Mouse (Mus musculus): ENCODE results near the gene Ifitm10. TPM values are rescaled to one million over a fixed set of nuclear protein-coding genes. Genes with fewer than 3 reads are reported as not detected.
"Not testable (repeated sequence)": the region's sequence is repeated elsewhere in the genome, so short reads cannot be mapped to it uniquely, and the experiment has no call there.

Ifitm10 gene
- 10 to 100 TPM; 33.3 to 40.3 (median 35.8) TPM for total RNA-seq (2022)

DNA sequence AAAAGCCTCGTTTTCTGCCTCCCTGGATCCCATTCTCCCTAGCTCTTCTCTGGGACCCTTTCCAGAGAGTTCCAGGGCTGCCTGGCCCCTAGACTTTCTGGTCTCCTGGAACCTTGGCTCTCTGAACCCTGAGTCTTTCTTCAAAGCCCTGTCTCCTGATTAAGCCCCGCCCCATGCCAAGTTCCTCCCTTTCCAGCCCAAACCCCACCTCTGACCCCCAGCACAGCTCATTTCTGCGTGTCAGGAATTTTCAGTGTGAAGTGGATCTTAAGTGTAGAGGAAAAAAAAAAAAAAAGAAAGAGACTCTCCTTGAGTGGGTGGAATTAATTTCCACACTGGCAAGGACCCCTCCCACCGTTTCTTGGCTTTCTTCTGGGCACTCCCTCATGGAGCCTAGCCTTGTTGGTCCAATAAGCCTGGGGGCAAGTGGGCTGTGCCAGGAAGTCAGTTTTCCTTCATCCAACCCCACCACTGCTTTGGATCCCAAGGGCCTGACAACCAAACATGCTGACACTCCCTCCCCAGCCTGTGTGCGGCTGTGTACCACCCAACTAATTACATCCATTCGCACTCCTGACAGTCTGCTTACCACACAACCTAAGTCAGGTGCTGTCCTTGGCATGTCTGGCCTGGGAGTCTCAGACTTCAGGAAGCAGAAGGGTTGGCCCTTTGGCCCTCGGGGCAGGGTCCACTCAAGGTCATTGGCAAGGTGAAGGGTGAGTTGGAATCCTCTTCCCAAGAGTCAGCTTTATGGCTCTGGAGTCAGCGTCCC is at the start of gene Ifitm10:
TSS of gene Ifitm10 (minus strand) at position 113 of the 772 bp plus-strand sequence.
- DNase-seq (ENCODE audit: low spot score in 2 of 2) = no peak

- no peak for DNase-seq (ENCODE audit: low spot score in 2 of 2)
These were observed 48.3 kb upstream of the Ifitm10 start for GRCm38 (mm10) chr7:142421826-142422225.

GRCm38 (mm10) chr7:142419887-142420286 is 46.3 kb upstream of the Ifitm10 start:
- no peak for DNase-seq (ENCODE audit: low spot score in 2 of 2)

DNA sequence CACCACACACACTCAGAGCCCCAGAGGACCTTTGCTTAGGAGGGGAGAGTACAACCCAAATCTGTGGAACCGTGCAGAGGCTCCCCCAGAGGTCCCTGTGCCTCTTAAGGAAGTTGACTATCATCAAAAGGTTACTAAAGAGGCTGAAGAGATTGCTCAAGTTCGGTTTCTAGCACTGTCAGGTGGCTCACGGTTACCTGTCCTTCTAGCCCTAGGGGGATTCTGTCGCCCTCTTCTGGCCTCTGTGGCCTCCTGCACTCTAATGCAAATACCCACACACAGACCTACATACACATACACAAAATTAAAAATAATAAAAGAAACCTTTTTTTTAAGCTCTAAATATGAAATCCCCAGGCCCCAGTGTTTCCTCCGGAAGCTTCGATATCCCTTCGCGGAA is 45.1 kb upstream of the Ifitm10 start:
- no peak for DNase-seq (ENCODE audit: low spot score in 2 of 2)

- no peak for DNase-seq (ENCODE audit: low spot score in 2 of 2)
These were observed 44.5 kb upstream of the Ifitm10 start for GRCm38 (mm10) chr7:142418027-142418426.

- DNase-seq (ENCODE audit: low spot score in 2 of 2) = no peak
These were observed 42.7 kb upstream of the Ifitm10 start for GRCm38 (mm10) chr7:142416225-142416624.

DNA sequence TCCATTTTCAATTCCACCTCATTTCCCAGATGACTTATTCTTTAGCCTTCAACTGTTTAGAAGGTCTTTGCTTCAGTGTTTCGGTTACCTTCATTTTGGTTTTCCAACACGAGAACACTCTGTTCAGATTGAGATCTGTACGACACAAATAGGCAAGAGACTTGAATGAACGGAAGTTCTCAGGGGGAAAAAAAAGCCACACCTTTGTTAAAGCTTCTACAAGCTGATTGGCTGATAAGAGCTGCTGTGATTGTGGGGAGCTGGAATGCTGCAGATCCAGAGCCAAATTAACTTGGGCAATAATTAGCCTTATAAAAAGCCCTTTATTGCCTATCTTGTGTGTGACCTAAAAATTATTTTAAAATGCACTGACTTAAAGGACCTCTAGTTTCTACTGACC is 41.8 kb upstream of the Ifitm10 start:
- no peak for DNase-seq (ENCODE audit: low spot score in 2 of 2)

GRCm38 (mm10) chr7:142413285-142413684 is 39.7 kb upstream of the Ifitm10 start:
- no peak for DNase-seq (ENCODE audit: low spot score in 2 of 2)

DNA sequence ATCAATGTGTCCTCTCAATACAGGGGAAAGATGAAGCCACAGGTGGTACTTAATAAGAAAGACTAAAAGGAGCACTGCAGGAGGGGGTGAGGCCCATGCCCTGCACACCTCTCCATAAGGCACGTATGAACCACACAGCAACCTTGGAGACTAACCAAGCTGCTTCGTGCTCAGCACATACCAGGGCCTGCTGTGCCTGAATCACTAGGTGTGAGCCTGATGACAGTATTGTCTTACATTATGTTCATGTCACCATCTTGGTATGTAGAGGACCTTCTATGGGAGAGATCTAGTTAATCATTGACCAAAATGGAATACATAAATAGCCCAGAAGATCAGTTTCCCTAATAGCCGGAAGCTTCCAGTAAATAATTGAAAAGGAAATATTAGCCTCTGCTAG is 36.0 kb upstream of the Ifitm10 start:
- DNase-seq (ENCODE audit: low spot score in 2 of 2) = no peak

GRCm38 (mm10) chr7:142408686-142409085 is 35.1 kb upstream of the Ifitm10 start:
- no peak for DNase-seq (ENCODE audit: low spot score in 2 of 2)

GRCm38 (mm10) chr7:142407935-142408334 is 34.4 kb upstream of the Ifitm10 start:
- no peak for DNase-seq (ENCODE audit: low spot score in 2 of 2)

- not testable (repeated sequence) for DNase-seq (ENCODE audit: low spot score in 2 of 2)
These were observed 31.6 kb upstream of the Ifitm10 start for GRCm38 (mm10) chr7:142405134-142405533.

DNA sequence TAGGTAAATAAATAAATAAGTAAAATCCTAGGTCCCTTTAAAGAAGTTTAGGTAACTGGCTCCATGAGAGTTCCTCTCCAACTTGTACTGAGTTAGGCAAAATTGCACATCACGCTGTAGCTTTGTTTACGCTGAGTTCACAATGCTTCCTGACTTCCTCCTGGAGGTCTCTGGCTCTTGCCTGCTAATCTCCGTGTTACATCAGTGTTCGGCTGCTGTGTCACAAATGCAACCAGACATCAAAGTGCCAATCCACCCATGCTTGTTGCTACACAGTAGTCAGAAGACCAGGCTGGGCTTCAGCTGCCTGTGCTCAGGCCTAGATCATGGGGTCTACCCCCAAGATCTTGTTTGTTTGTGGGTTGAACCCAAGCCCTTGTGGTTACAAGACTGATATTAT is 30.0 kb upstream of the Ifitm10 start:
- no peak for DNase-seq (ENCODE audit: low spot score in 2 of 2)

DNA sequence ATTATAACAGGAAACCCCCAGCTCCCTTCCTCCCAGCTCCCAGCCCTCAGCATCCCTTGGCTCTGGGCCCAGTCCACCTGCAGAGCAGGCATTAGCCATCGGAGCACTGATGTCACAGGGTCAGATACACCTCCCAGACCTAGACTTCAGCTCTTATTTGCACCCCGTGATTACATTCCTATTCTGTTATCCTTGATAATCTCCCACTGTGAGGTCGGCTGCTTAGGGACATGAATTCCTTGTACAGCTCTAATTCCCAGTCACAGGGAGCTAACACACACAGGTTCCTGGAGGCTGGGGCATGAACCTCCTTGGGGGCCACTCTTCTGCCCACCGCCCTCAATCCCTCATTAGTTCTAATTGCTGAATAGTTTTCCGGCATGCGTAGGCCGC is 27.2 kb upstream of the Ifitm10 start:
- DNase-seq (ENCODE audit: low spot score in 2 of 2) = no peak

DNA sequence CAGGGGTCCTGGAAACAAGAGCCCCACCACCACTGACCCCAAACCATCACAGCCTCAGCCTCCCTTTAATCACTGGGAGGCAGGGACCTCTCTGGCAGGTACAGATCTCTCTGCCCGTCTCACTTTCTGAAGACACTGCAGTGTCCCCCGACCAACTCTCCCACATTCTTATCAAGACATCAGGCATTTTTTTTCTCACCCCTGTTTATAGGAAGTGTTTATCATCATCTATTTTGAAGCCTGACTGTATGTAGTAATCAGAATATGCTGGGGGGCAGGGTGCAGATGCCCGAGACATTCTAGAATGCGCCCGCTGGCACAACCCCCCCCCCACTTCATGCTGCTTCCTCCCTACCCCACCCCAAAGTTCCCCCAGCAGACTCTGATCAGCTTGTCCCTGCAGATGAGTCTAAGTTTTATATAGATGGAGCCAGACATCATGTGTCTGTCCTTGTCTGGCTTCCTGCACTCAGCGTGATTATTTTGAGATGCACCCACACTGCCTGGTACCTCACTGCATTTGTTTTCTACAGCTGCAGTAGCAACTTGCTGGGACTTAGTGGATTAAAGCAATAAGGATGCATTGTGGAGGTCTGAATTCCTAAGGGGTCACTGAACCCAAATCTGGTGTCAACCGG is 26.7 kb upstream of the Ifitm10 start:
- no peak for DNase-seq (ENCODE audit: low spot score in 2 of 2)

GRCm38 (mm10) chr7:142399250-142399649 is 25.7 kb upstream of the Ifitm10 start:
- no peak for DNase-seq (ENCODE audit: low spot score in 2 of 2)

- no peak for DNase-seq (ENCODE audit: low spot score in 2 of 2)
These were observed 24.5 kb upstream of the Ifitm10 start for GRCm38 (mm10) chr7:142398052-142398451.

- no peak for DNase-seq (ENCODE audit: low spot score in 2 of 2)
These were observed 23.1 kb upstream of the Ifitm10 start for GRCm38 (mm10) chr7:142396611-142397010.

DNA sequence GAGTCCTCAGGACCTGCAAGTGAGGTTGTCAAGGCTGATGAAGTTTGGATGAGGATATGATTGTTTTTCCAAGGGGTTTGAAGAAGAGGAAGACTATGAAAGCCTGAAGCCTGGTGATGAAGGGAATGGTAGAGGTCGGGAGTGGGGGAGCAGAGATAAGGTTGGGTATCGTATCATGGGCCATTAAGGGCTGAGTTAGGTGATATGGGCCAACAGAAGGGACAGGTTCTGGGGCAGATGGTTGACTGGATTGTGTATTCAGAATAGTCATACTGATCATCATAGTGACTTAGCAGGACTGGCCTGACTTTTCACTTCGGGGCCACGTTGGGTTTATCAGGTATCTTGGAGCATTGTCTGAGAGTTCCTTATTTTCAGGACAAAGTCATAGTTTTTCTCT is 21.9 kb upstream of the Ifitm10 start:
- DNase-seq (ENCODE audit: low spot score in 2 of 2) = no peak

- DNase-seq (ENCODE audit: low spot score in 2 of 2) = no peak
These were observed 21.0 kb upstream of the Ifitm10 start for GRCm38 (mm10) chr7:142394261-142395190.

DNA sequence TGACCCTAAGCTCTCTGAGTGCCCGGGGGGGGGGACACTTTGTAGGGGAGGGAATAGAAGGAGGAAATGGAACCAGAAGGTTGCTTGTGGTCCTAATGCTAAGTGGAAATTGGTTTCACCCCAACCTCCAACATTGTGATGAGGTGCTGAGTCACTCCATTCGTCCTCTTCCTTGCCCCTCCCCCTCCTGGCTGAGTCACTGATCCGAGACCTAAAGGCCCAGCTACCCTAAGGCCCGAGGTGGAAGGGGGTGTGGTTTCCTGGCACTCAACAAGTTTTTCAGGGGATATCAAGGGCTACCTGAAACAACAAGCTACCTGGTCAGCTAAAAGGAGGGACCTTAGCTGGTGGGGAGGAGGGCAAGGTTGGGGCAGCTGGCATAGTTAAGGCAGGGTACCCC is 19.6 kb upstream of the Ifitm10 start:
- no peak for DNase-seq (ENCODE audit: low spot score in 2 of 2)

DNA sequence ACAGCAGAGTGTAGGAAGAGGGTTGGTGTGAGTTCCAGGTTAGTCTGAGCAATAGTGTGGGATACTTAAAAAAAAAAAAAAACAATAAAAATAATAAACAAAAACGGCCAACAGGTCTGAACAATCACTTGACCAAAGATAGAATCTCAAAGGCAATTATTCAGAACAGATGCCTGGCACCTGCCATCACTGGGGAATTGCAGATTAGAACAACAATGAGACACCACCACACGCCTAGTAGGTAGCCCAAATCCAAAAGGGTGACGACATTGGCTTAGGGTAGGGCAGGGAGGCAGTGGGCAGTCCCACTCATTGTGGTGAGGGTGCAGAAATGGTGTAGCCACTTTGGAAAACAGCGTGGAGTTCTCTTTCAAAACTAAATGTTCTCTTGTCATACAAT is 18.1 kb upstream of the Ifitm10 start:
- no peak for DNase-seq (ENCODE audit: low spot score in 2 of 2)

Data from layer of hippocampus, adult 8-10 months (tissue).